Mouse (Mus musculus) olfactory bulb, adult 2 months (tissue): ENCODE results near the gene Uchl4. TPM values are rescaled to one million over a fixed set of nuclear protein-coding genes. Genes with fewer than 3 reads are reported as not detected.
"Not testable (repeated sequence)": the region's sequence is repeated elsewhere in the genome, so short reads cannot be mapped to it uniquely, and the experiment has no call there.

ENCODE experiments used
- H3K27ac ChIP-seq: fragments of 200-500 bp; 2 replicates; pipeline ENCODE4 v1.5.1; 2012; ENCODE audit warnings: low read depth, low read length; ENCODE audit not compliant: insufficient read depth
- H3K4me1 ChIP-seq: fragments of 200-500 bp; 2 replicates; pipeline ENCODE4 v1.6.1; 2012; ENCODE audit warnings: low read length; ENCODE audit not compliant: control insufficient read depth, insufficient read depth
- H3K4me3 ChIP-seq: fragments of 200-500 bp; 2 replicates; pipeline ENCODE4 v1.5.1; 2012; ENCODE audit warnings: mild to moderate bottlenecking, low read depth, low read length, moderate library complexity; ENCODE audit not compliant: insufficient read depth
- CTCF ChIP-seq: fragments of 200-500 bp; IDR thresholded peaks from 2 replicates; pipeline ENCODE4 v1.5.1; 2012; ENCODE audit warnings: low read depth, mild to moderate bottlenecking, low read length, moderate library complexity; ENCODE audit not compliant: insufficient read depth
- POLR2A ChIP-seq: fragments of 200-500 bp; IDR thresholded peaks from 2 replicates; pipeline ENCODE4 v1.6.1; 2012; ENCODE audit warnings: mild to moderate bottlenecking, low read depth, low read length, moderate library complexity; ENCODE audit not compliant: insufficient read depth
- WGBS: fragments of 180-500 bp; shearing (Covaris S2); methylation state at CpG from one replicate; pipeline ENCODE4 v1.1.7; 2018; 5-methylcytosine and 5-hydroxymethylcytosine counted together
- polyA plus RNA-seq: library from polyadenylated mRNA; stranded (reverse); fragments of >200 nt; gene quantifications from 2 replicates; pipeline ENCODE4 v1.2.4, GENCODE M21; 2012; ENCODE audit warnings: low replicate concordance; ENCODE audit not compliant: missing spikeins, insufficient read depth, insufficient read length

The Uchl4 gene
- not detected in 2 replicates for polyA plus RNA-seq

- 91% methylated on average over 8 of the region's 8 CpGs for WGBS
- Histone ChIP-seq H3K4me1 (peaks cover 20% of the 10 kb centered on the region), H3K4me3 (no peak within 1 kb of the TSS), H3K27ac (peak within 1 kb of the TSS; percentile 94)
- TF ChIP-seq POLR2A (no peak), CTCF (no peak)
Observed at GRCm38 (mm10) chr9:64234768-64235435, at the start of gene Uchl4. TSS of gene Uchl4 (plus strand) at chr9:64235201.

GRCm38 (mm10) chr9:64193879-64194278 lies 41.1 kb upstream of the Uchl4 start:
- Histone ChIP-seq H3K4me3 (no peak overlapping the region), H3K27ac (no peak overlapping the region), H3K4me1 (peaks cover 14% of the 10 kb centered on the region)
- TF ChIP-seq POLR2A (no peak), CTCF (no peak)
- 97% methylated on average over 1 of the region's 1 CpGs for WGBS

GRCm38 (mm10) chr9:64195554-64195953 lies 39.4 kb upstream of the Uchl4 start:
- Histone ChIP-seq H3K4me3 (no peak overlapping the region), H3K4me1 (peaks cover 14% of the 10 kb centered on the region), H3K27ac (peak overlapping the region; percentile 60)
- 26% methylated on average over 4 of the region's 4 CpGs for WGBS
- TF ChIP-seq POLR2A, result no peak
- TF ChIP-seq CTCF, result no peak

GRCm38 (mm10) chr9:64197524-64197923 lies 37.5 kb upstream of the Uchl4 start:
- Histone ChIP-seq H3K27ac (no peak overlapping the region), H3K4me3 (no peak overlapping the region), H3K4me1 (peaks cover 14% of the 10 kb centered on the region)
- TF ChIP-seq CTCF (no peak), POLR2A (no peak)
- WGBS, result 89% methylated on average over 8 of the region's 8 CpGs

GRCm38 (mm10) chr9:64198068-64198762 lies 36.8 kb upstream of the Uchl4 start:
- WGBS, result 97% methylated on average over 5 of the region's 5 CpGs
- Histone ChIP-seq H3K27ac (no peak overlapping the region), H3K4me1 (peaks cover 14% of the 10 kb centered on the region), H3K4me3 (no peak overlapping the region)
- TF ChIP-seq POLR2A (no peak), CTCF (no peak)

GRCm38 (mm10) chr9:64198763-64199418 lies 36.1 kb upstream of the Uchl4 start:
- H3K4me3 ChIP-seq, H3K27ac ChIP-seq: not testable (repeated sequence)
- WGBS, result 80% methylated on average over 7 of the region's 7 CpGs
- H3K4me1 ChIP-seq, result peaks cover 14% of the 10 kb centered on the region

GRCm38 (mm10) chr9:64199897-64200296 lies 35.1 kb upstream of the Uchl4 start:
- no peak overlapping the region for H3K4me3 ChIP-seq
- 42% methylated on average over 2 of the region's 2 CpGs for WGBS

GRCm38 (mm10) chr9:64202331-64202730 lies 32.7 kb upstream of the Uchl4 start:
- Histone ChIP-seq H3K4me1 (peaks cover 2% of the 10 kb centered on the region), H3K27ac (no peak overlapping the region; the same call in 1 of the 2 replicates), H3K4me3 (no peak overlapping the region)
- TF ChIP-seq CTCF (no peak), POLR2A (no peak)

More at GRCm38 (mm10) chr9:64199897-64200296, 35.1 kb upstream of the Uchl4 start:
- TF ChIP-seq POLR2A, result no peak
- no peak for TF ChIP-seq CTCF
- H3K4me1 ChIP-seq, result peaks cover 14% of the 10 kb centered on the region
- no peak overlapping the region for H3K27ac ChIP-seq

- TF ChIP-seq POLR2A, result no peak
- no peak for TF ChIP-seq CTCF
- no peak overlapping the region for H3K4me3 ChIP-seq
- H3K4me1 ChIP-seq, result peaks cover 4% of the 10 kb centered on the region
- no peak overlapping the region; the same call in 1 of the 2 replicates for H3K27ac ChIP-seq
Observed at GRCm38 (mm10) chr9:64202866-64203265, 32.1 kb upstream of the Uchl4 start.
